Mouse (Mus musculus) splenic B cell, adult 2 months (primary cell): ENCODE data around the gene Rp9.
A peak's percentile ranks its signal among the peaks of the same experiment; 100 is the strongest.
"Not testable (repeated sequence)": the region's sequence is repeated elsewhere in the genome, so short reads cannot be mapped to it uniquely, and the experiment has no call there.

Experiments used
- DNase-seq: peaks from one replicate; pipeline ENCODE4 v3.0.0-alpha.2; 2011; ENCODE audit warnings: low read depth, low spot score
- H3K27me3 ChIP-seq: 2 replicates; pipeline ENCODE4 v1.6.1; 2012; ENCODE audit warnings: mild to moderate bottlenecking, low read length, moderate library complexity, mixed read lengths; ENCODE audit not compliant: control insufficient read depth, poor library complexity, insufficient read depth, severe bottlenecking
- H3K36me3 ChIP-seq: 2 replicates; pipeline ENCODE4 v1.6.1; 2012; ENCODE audit warnings: mild to moderate bottlenecking, low read length, moderate library complexity, mixed read lengths; ENCODE audit not compliant: control insufficient read depth, poor library complexity, insufficient read depth, severe bottlenecking

Rp9 gene

GRCm38 (mm10) chr9:22419877-22420276 lies 49.7 kb downstream of the Rp9 start:
- no peaks in the 10 kb centered on the region for H3K36me3 ChIP-seq
- DNase-seq, result no peak
- H3K27me3 ChIP-seq, result no peaks in the 10 kb centered on the region

DNA sequence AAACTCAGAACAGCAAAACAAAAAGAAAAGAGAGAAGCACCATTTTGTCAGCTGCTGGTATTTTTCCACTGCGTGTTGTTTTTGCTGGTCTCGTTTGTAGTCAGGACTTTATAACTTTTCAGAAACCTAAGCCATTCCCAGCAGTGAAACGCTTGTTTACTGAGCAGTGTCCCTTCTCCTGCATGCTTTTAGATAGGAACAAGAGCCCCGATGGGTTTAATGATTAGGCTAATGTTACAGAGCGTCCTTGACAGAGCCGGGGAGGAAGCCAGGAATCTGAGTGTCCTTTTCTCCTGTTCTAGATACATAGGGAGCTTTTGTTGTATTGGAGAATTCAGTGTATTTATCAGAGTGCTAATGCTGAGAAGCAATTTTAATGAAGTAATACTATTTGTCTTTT lies 52.0 kb downstream of the Rp9 start:
- Histone ChIP-seq H3K36me3 (no peaks in the 10 kb centered on the region), H3K27me3 (no peaks in the 10 kb centered on the region)
- DNase-seq, result no peak

DNA sequence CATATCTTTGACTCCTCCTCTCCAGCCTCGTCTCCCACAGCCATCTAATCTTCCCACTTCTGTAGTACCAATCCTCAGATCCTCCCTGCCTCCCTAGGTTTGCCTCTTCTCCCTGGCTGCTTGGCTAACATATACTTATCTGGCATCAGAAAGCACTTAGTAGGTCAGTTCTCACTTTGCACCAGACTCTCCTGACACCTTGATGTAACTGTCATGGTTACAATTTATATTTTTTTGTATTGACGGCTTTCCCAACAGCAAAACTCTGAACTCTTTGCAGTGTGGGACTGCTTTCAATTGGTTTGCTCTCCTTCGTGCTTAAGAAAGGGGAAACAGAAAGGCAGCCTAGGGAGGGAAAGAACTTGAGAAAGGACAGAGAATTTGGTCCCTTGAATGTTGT lies 53.4 kb downstream of the Rp9 start:
- no peaks in the 10 kb centered on the region for H3K36me3 ChIP-seq
- no peaks in the 10 kb centered on the region for H3K27me3 ChIP-seq
- no peak for DNase-seq

GRCm38 (mm10) chr9:22411002-22411857 lies 58.3 kb downstream of the Rp9 start, which contains the start of gene 9530077C05Rik:
Gene 9530077C05Rik (plus strand): TSS chr9:22411513.
- peak; percentile 94 for DNase-seq

GRCm38 (mm10) chr9:22409501-22409900 lies 60.0 kb downstream of the Rp9 start:
- DNase-seq, result no peak
- Histone ChIP-seq H3K27me3 (no peaks in the 10 kb centered on the region), H3K36me3 (no peaks in the 10 kb centered on the region)

More at GRCm38 (mm10) chr9:22411002-22411857, 58.3 kb downstream of the Rp9 start, which contains the start of gene 9530077C05Rik:
- H3K27me3 ChIP-seq, result no peaks in the 10 kb centered on the region
- no peaks in the 10 kb centered on the region for H3K36me3 ChIP-seq

- not testable (repeated sequence) for DNase-seq, H3K36me3 ChIP-seq, H3K27me3 ChIP-seq
Measured at GRCm38 (mm10) chr9:22408344-22408743, 61.2 kb downstream of the Rp9 start.

DNA sequence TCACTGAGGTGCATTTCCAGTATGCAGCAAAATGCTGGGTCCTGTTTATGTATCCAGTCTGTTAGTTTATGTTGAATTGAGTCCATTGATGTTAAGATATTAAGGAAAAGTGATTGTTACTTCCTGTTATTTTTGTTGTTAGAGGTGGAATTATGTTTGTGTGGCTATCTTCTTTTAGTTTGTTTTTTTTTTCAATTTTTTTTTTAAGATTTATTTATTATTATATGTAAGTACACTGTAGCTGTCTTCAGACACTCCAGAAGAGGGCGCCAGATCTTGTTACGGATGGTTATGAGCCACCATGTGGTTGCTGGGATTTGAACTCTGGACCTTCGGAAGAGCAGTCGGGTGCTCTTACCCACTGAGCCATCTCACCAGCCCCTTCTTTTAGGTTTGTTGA lies 61.9 kb downstream of the Rp9 start:
- H3K27me3 ChIP-seq, DNase-seq: not testable (repeated sequence)

DNA sequence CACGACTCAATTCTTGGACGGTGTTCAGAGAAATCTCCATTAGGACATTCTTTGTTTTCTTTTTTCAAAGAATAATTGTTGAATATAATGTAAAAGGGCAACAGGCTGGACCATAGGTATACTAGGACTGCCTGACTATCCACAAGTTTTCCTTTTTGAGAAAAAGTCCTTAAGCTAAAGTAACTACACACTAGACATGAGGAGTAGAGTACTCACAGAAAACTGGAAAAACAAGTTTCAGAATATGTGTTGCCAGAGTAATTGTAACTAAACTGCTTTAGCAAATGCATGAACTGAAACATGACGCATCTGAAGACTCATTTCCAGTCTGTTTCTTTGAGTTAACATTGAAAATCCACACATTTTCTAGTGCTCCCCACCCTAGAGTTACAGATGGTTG lies 64.1 kb downstream of the Rp9 start:
- Histone ChIP-seq H3K27me3 (no peaks in the 10 kb centered on the region), H3K36me3 (no peaks in the 10 kb centered on the region)
- DNase-seq, result no peak

More for the DNA sequence above, 61.9 kb downstream of the Rp9 start:
- not testable (repeated sequence) for H3K36me3 ChIP-seq

- not testable (repeated sequence) for DNase-seq, H3K36me3 ChIP-seq, H3K27me3 ChIP-seq
Measured at GRCm38 (mm10) chr9:22403501-22403900, 66.0 kb downstream of the Rp9 start.

DNA sequence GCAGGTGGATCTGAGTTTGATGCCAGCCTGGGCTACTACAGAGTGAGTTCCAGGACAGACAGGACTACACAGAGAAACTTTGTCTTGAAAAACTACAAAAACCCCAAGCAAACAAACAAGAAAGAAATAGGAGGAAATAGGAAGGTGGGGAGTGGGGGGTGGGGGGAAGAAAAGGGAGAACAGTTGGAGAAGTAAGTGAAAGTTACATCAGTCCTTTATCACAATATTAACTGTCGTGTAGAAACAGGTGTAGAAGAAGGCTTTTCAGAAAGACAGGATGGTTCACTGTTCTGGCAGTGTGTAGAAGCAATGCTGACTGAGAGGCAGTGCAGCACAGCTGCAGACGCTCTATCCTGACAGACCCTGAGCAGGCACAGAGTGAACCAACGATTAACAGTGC lies 66.6 kb downstream of the Rp9 start:
- Histone ChIP-seq H3K36me3 (no peaks in the 10 kb centered on the region), H3K27me3 (no peaks in the 10 kb centered on the region)
- no peak for DNase-seq

GRCm38 (mm10) chr9:22402001-22402400 lies 67.5 kb downstream of the Rp9 start:
- DNase-seq, result no peak
- no peaks in the 10 kb centered on the region for H3K27me3 ChIP-seq
- no peaks in the 10 kb centered on the region for H3K36me3 ChIP-seq

DNA sequence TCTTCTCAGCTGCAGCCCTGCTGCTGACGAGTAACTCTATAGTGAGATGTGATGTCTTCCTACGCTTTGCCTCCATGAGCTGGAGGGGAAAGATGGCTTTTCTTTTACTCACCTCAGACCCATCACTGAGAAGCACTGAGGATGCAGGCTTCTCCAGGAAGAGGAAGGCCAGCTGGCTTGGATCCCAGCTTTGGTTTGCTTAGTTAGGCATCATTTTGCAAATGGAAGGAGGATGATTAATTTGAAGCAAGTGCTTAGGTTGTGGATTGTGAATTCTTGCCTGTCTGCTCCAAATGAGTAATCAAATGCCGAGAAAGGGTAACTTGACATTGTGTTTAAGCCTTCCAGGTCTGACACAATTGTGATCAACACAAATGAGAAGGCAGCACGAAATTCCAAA lies 70.5 kb downstream of the Rp9 start:
- DNase-seq, result no peak
- H3K36me3 ChIP-seq, result no peaks in the 10 kb centered on the region
- H3K27me3 ChIP-seq, result no peaks in the 10 kb centered on the region

DNA sequence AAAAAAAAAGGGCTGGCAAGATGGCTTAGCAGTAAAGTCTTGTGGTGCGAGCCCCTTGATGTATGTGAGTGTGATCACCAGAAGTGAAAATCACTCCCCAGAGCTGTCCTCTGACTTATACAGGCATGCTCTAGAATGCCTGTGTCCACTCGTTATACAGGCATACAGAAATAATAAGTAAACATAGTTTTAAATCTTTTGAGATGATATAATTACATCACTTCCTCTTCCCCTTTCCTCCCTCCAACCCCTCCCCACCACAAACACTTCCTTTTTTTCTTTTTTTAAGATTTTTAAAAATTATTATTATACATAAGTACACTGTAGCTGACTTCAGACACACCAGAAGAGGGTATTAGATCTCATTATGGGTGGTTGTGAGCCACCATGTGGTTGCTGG lies 74.8 kb downstream of the Rp9 start:
- DNase-seq, result peak; percentile 41
- no peaks in the 10 kb centered on the region for H3K36me3 ChIP-seq
- H3K27me3 ChIP-seq, result no peaks in the 10 kb centered on the region

- DNase-seq, result no peak
- Histone ChIP-seq H3K36me3 (no peaks in the 10 kb centered on the region; the same call in 1 of the 2 replicates), H3K27me3 (no peaks in the 10 kb centered on the region)
Measured at GRCm38 (mm10) chr9:22390390-22390789, 79.2 kb downstream of the Rp9 start.

- Histone ChIP-seq H3K27me3 (no peaks in the 10 kb centered on the region), H3K36me3 (no peaks in the 10 kb centered on the region; the same call in 1 of the 2 replicates)
- no peak for DNase-seq
Measured at GRCm38 (mm10) chr9:22389736-22390245, 79.8 kb downstream of the Rp9 start.
